Mouse (Mus musculus): ENCODE data around the gene Lin7b.

Gene Lin7b

DNA sequence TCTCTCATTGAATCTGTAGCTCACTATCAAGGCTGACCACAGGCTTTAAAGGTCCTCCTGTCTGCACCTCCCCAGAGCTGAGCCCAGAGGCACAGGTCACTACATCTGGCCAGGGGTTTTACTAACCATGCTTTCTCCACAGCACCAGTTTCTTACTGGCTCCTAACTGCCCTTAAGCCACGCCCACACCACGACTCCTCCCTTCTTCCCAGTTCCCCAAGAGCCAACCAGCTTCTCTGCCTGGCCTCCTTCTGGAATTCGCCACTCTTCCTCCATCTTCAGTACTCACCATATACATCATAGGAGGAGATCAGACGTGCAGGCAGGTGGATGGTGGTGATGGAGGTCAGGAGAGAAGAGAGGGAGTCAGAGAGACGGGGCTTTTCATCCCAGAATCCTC is 17.3 kb downstream of the Lin7b start:
- DNase-seq (ENCODE audit: extremely low spot score, low spot score), result no peak

DNA sequence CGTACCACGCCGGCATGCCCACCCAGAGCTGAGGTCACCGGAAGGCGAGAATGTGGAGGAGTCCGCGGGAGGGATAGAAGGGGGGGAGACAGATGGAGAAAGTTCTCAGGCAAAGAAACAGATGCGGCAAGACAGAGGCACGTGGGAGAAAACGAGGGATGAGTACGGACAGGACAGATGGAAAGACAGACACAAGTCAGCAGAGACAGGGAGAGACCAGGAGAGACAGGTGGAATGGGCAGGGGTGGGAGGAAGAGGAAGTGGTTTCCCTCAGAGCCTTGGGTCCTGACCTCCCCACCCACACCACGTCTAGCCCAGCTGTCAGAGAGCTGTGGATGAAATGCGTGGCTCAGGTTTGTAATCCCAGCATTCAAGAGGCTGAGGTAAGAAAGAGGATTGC is 23.5 kb downstream of the Lin7b start:
- DNase-seq (ENCODE audit: extremely low spot score, low spot score), result no peak

DNA sequence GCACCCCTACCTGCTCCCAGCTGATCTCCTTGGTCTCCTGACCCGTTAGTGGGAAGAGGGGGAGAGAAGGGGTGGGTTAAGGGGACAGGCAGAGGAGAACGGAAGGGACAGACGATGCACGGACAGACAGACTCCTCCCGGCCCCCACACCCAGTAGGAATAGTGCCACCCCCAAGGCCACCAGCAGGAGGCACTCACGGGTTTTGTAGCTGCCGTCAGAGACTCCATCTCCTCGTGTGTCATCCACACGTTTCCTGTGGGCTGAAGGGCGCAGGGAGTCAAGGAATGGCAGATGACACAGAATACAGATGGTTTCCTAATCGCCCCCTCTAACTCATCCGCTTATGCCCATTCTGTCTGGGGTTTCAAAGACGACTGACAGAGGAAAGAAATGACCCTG is 26.8 kb downstream of the Lin7b start:
- DNase-seq (ENCODE audit: extremely low spot score, low spot score), result no peak

DNA sequence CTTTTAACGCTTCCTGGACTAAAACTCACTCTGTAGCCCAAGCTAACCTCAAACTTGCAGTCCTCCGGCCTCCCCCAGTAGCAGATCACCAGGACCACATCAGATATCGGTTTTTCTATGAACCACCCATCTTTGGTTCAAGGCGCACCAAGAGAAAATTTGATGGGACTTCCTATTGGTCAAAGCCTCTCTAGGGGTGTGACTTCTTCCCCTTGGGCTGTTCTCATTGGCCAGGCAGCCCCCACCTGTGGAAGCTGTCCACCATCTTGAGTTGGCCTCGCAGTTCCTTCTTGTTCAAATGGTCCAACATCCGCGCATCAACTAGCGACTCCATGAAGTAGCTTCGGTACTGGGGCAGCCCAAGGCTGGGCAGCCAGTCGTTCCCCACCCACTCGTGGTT is 28.3 kb downstream of the Lin7b start:
- no peak for DNase-seq (ENCODE audit: extremely low spot score, low spot score)

DNA sequence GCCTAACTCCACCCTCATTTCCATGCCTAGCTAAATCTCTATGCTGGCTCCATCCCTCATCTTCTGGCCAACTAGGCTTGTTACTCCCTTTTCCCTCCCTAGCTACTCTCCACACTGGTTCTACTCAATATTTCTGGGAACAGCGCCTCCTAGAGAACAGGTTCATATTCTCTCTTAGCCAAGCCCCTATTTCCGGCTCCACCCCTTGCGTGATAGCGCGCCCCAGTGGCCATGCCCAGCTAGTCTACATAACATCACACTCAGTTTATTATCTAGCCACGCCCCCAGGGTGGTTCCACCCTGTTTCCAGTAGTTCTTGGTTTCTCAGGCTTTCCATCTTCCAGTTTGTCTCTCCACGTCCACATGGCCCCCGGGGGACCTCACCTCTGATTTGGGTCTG is 29.1 kb downstream of the Lin7b start:
- DNase-seq (ENCODE audit: extremely low spot score, low spot score), result peak; percentile 64

DNA sequence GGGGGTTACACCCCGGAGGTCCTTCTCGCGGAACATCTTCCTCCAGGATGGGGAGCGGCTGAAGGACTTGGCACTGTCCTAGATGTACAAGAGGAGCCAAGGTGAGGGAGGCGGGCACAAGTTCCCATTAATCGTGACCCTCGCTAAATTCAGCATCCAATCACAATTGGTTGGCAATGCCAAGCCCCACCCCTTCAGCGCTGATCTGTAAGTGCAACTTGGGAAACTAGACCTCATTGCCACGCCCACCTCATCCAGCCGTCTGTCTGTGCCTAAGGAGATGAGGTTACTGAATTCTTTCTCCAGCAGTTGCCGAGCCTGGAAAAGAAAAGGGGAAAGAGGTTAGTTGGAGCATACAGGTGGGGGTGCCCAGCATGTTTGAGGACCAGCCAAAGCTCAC is 29.7 kb downstream of the Lin7b start:
- DNase-seq (ENCODE audit: extremely low spot score, low spot score), result peak; percentile 66

DNA sequence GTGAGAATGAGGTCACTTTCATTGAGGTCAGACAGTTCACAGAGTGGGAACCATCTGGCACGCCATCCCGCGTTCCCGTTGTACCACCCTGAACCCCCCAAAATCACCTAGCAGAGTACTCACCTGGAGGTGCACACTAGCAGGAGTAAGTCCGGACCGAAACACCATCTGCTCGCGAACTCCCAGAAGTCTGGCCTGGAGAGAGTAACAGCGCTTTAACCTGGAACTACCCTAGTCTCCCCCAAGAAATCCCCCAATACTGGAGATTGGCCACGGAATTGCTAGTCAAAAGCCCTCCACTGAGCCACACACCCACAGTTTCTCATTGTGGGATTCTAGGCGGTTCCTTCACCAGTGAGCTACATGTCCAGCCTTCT is 30.3 kb downstream of the Lin7b start:
- no peak for DNase-seq (ENCODE audit: extremely low spot score, low spot score)

DNA sequence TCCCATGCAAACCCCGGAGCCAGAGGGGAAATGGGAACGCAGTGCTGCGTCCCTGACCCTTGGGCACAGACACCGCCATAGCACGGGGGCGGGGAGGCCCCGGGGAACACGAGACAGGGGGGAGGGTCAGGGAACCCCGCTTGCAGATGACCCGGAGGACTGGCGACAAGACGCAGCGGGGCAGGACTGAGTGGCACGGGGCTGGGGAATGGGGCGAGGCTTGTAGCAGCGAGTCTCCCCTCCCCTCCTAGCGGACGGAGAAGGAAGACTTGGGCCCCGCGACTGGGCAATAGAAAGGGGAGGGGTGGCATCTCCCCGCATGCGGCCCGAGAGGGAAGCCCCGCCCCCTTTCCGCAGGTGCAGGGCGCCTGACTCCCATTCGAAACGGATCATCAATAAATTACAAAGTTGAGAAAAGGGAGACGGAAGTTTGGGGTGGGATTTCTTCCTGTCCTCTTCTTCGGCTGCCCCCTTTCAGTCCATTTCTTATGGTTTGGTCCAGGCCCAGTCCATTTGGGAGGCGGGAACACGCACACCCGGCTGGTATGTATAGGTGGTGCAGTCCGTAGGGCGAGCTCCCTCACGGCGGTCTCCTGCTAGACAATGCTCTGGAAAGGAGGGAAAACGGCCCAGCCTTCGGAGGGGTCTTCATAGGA is 30.8 kb downstream of the Lin7b start:
- peak; percentile 87 for DNase-seq (ENCODE audit: extremely low spot score, low spot score)

DNA sequence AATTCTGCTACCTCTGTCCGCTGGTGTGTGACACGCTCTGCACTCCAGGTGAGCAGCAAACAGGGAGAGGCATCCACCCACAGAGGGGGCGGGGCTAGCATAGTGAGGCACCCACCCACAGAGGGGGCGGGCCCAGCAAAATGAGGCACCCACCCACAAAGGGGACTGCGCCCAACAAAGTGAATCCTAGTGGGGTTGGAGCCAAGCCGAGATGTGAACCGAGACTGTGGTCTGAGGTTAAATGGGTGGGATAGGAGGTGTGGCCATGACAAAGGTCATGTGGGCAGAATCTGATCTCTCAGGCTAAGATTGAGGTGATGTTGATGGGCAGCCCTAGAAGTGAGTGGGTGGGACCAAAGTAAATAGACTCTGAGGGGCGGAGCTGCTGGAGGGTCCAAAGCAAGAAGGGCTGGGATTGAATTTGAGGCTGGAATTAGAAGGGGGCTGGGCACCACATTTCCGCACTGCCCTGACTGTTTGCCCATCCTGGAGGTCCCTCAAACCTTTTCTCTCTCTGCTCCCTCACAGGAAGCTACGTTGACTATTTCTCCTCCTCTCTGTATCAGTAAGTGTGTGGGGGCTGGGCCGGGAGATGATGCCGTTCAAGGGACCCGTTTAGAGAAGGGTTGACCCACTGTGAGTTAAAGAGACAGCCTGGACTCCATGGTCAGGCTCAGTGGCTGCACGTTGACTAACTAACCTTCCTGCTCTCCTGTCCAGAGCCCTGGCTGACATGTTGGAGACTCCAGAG is 32.0 kb downstream of the Lin7b start:
- peak; percentile 31 for DNase-seq (ENCODE audit: extremely low spot score, low spot score)

DNA sequence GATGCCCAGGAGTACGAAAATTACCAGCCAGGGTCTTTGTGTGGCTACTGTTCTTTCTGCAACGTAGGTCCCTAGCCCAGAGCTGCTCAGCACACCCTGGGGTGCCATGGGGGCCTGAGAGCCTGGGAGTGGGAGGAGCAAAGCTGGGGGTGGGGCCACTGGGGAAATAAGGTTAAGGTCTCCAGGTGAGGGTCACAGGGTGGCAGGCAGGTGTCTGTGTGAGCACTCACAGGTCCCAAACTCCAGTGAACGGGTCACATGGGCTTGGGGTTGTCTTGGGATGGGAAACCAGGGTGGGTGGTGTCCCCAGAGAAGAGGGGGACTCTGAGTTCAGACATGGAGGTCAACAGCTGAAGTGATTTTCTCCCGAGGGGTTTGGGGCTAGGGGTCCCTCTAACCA is 32.9 kb downstream of the Lin7b start:
- no peak for DNase-seq (ENCODE audit: extremely low spot score, low spot score)

DNA sequence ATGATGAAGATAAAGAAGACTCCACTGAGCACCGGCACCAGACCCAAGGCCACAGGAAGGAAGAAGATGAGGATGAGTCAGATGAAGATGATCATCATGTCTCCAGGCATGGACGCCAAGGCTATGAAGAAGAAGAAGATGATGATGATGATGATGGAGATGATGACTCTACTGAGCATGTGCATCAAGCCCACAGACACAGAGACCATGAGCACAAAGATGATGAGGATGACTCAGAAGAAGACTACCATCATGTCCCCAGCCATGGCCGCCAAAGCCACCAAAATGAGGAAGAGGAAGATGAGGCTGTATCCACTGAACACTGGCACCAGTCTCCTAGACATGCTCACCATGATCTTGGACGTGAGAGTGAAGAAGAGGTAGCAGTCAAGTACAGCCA is 34.1 kb downstream of the Lin7b start:
- DNase-seq (ENCODE audit: extremely low spot score, low spot score), result no peak

DNA sequence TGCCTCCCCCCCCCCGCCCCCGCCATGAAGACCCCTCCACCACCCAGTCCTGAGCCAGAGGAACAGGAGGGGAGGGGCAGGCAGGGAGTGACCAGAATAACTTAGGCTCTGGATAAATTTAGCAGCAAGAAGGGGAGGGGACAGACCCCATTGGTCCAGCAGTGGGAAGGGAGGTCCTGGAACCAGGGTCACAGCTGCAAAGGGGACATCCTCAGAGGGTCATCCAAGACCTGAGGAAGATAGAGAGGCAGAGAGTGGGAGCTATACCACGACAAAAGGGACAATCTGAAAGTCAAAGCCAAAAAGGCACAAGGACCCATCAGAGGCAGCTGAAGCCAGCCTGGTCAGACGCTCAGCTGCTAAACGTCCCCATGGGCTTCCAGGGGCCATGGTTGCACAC is 35.3 kb downstream of the Lin7b start, which contains the start of gene Hrc:
Hrc (plus strand) TSS at position 235 of the 400 bp plus-strand sequence.
- DNase-seq (ENCODE audit: extremely low spot score, low spot score), result no peak

DNA sequence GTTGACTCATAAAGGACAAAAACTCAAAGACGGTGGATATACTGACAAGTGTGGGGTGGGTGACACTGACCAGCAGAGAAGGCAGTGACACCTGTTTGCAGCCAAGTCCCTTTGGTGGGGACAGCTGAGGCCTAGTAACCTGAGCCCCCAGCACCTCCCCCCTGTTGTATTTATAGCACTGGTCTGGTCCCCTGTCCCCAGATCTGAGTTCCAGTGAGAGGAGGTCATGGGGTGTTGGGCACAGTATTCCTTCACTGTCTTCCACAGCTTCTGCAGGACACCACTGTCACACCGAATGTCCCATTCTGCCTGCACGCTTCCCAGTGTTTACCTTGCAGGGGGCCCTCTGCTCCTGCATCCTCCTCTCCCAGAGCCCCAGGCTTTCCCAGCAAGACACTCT is 35.8 kb downstream of the Lin7b start:
- DNase-seq (ENCODE audit: extremely low spot score, low spot score), result no peak

DNA sequence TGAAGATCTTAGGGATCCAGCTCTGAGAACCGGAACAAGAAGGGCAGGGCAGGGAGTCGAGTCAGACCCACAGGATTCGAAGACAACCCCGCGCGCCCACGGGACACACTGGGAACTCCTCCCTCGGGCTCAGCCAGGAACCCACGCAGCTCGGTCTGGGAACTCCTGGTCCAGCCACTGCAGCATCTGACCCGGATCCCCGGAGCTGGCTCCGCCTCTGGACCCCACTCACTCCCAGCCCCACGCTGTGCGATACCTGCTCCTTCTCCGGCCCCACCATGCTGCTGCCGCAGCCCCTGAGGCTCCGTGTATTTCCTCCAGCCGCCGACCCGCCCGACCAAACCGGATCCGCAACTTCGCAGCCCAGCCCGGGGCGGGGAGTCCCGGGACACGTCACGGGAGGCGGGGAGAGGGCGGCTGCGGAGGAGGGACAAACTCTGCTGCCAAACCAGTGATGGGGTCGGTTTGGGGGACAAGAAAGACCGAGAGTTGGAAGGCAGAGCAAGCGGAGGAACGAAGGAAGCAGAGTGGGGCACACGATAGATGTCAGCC is 36.9 kb downstream of the Lin7b start, which contains the start of gene Trpm4:
Trpm4 (minus strand) TSS at position 350 of the 552 bp plus-strand sequence.
- DNase-seq (ENCODE audit: extremely low spot score, low spot score), result peak; percentile 77

DNA sequence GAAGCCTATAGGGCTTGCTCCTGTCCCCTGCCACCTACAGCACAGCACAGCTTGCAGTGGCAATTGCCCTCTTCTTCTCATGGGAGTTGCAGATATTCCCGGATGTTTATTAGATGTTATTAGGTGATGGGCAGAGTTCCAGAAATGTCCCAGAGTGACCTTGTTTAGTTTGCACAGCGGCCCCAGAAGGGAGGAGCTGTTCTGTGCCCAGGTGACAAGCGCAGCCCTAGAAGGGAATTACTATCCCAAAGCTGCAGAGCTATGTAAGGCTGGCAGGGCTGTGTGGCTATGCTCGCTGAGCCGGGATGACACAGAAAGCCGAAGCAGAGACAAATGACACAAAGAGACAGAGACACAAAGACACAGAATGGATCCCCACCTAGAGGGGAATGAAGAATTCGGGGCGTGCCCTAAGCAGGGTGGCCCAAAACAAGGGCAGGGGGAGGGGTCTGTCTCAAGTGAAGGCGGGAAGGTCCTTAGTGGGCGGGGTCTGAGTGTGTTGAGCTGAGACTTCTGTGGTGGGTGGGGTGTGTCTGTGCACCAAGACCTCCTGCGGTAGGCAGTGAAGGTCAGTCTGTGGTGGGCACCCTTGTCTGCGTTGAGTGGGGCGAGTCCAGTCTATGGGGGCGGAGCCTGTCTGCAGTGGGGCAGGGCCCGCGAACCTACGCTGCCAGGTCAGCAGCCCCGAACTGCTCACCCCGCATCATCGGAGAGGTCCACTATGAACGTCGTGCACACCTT is 37.5 kb downstream of the Lin7b start:
- peak; percentile 63 for DNase-seq (ENCODE audit: extremely low spot score, low spot score)

DNA sequence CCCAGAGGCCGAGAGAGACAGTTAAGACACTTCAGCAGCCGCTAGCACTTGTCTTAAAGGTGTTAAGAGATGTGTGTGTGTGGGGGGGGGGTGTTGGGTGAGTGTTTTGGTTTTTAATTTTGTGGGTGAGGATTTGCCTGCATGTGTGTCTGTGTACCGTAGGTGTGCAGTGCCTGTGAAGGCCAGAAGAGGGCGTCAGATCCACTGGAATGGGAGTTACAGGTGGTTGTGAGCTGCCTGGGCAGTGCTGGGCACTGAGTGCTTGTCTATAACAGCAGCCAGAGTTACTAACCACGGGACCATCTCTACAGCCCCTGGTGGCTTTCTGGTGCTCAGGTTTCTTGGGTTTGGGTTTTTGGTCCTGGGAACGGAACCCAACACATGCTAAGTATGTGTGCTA is 38.9 kb downstream of the Lin7b start:
- no peak for DNase-seq (ENCODE audit: extremely low spot score, low spot score)

DNA sequence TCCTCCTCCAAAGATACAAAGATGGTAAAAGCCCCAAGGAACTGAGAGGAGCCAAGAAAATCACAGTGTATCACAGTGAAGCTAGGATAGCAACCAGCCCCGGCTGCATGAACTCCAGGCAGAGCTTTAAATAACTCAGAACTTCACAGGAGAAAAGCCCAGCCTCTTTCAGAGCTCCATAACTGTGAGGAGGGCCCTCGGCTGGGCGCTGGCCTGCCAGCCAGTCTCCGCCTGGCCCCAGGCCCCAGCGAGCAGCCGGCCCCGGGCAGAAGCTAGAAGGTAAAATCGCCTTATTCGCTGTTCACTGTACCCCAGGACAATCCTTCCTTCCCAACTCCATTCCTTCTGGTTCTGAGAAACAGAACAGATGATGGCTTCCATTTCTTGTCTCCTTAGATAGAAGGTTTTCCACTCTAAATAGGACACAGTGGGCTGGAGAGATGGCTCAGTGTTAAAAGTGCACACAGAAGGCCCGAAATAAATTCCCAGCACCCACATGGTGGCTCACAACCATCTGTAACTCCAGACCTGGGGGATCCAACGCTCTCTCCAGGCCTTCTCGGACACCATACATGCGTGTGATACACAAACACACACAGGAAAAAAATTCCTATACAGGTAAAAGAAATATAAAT is 41.4 kb downstream of the Lin7b start:
- DNase-seq (ENCODE audit: extremely low spot score, low spot score), result no peak

DNA sequence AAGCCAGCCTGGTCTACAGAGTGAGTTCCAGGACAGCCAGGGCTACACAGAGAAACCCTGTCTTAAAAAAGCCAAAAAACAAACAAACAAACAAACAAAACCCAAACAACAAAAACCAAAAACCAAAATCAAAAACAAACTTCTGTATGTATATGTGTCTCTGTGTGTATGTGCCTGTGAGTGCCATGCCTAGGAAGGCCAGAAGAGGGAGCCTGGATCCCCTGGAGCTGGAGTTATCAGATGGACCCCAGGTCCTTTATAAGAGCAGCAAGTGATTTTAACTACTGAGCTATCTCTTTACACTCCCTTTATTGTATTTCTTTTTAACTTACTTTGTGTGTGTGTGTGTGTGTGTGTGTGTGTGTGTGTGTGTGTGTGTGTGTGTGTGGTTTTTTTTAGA is 44.6 kb downstream of the Lin7b start:
- no peak for DNase-seq (ENCODE audit: extremely low spot score, low spot score)

DNA sequence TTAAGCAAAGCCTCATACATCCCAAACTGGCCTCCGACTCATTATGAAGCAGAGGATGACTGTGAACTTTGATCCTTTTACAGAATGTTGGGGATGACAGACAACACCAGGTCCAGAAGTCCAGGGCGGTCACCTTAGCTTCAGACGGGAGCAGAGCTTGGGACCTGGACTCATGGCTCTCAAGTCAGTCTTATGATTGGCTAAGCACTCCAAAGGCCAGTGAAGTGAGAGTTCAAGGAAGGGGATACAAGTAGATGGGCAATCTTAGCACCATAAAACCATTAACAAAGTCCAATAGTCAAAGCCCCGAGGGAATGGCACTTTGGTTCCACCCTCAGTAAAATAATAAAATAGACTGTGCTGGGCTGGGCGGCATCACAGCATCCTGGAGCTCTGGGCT is 47.3 kb downstream of the Lin7b start:
- no peak for DNase-seq (ENCODE audit: extremely low spot score, low spot score)

DNA sequence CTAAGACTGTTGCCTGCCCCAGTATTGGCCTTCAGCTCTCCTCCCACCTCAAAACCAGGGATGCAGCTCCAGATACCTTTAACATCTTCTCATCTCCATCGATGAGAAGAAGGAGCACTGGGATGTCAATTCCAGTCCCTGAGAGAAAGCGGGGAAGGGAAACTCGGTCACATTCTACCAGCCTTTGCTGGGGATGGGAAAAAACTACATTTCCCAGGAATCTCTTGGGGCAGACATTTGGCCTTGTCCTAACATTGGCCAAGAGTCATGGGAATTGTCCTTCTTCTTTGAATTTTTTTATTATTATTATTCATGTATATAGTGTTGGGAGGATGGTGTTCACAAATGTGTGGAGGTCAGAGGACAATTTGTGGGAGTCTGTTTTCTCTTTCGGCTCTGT is 48.1 kb downstream of the Lin7b start:
- no peak for DNase-seq (ENCODE audit: extremely low spot score, low spot score)

All from neural tube, embryonic 10.5 days (tissue).